Mouse (Mus musculus): ENCODE results near the gene Gm3417. TPM values are rescaled to one million over a fixed set of nuclear protein-coding genes. Genes with fewer than 3 reads are reported as not detected.

Gm3417 gene
- polyA plus RNA-seq (2012; rRNA removed) = 0.20 and 0.35 TPM in 2 replicates

GRCm38 (mm10) chr17:14978362-14979038 is at the start of gene Gm3417, which contains the start of gene 9030025P20Rik:
Gene Gm3417 (minus strand): TSS chr17:14978790.
Gene 9030025P20Rik (plus strand): TSS chr17:14978468.

GRCm38 (mm10) chr17:15009706-15010413 is 31.3 kb upstream of the Gm3417 start, which contains the start of gene Gm3435:
Gene Gm3435 (plus strand): TSS chr17:15010176.

GRCm38 (mm10) chr17:14960951-14961556 is 17.5 kb downstream of the Gm3417 start, which contains the start of gene Phf10:
Gene Phf10 (minus strand): TSS chr17:14961273.

GRCm38 (mm10) chr17:14943009-14943728 is 35.4 kb downstream of the Gm3417 start, which contains the start of the genes Wdr27 and 1600012H06Rik:
Gene Wdr27 (minus strand): TSS chr17:14943158.
Gene 1600012H06Rik (plus strand): TSS chr17:14943184.

Other genes with a start within 250 kb of the Gm3417 start
- 3.3 and 5.9 TPM in 2 replicates for gene Wdr27, start 35.6 kb downstream of the Gm3417 start, polyA plus RNA-seq (2012; rRNA removed)
- 21.5 and 23.2 TPM in 2 replicates for gene 1600012H06Rik, start 35.6 kb downstream of the Gm3417 start, polyA plus RNA-seq (2012; rRNA removed)
- gene Phf10, start 17.5 kb downstream of the Gm3417 start, polyA plus RNA-seq (2012; rRNA removed) = 75.5 and 78.7 TPM in 2 replicates
- gene 9030025P20Rik, start 322 bp downstream of the Gm3417 start, polyA plus RNA-seq (2012; rRNA removed) = 20.8 TPM in 2 replicates
- 7.7 and 8.2 TPM in 2 replicates for gene Gm3435, start 31.4 kb upstream of the Gm3417 start, polyA plus RNA-seq (2012; rRNA removed)
- gene Ermard, start 62.4 kb upstream of the Gm3417 start, polyA plus RNA-seq (2012; rRNA removed) = 97.0 and 100 TPM in 2 replicates
- 0.23 TPM in 1 of 2 replicates, not detected in the other for gene Tcte3, start 62.7 kb upstream of the Gm3417 start, polyA plus RNA-seq (2012; rRNA removed)
- 4.3 and 5.3 TPM in 2 replicates for gene Gm3448, start 62.7 kb upstream of the Gm3417 start, polyA plus RNA-seq (2012; rRNA removed)